Mouse (Mus musculus): Measurements from ENCODE around the gene Col9a2. TPM values are rescaled to one million over a fixed set of nuclear protein-coding genes. Genes with fewer than 3 reads are reported as not detected.
"Not testable (repeated sequence)": the region's sequence is repeated elsewhere in the genome, so short reads cannot be mapped to it uniquely, and the experiment has no call there.

Col9a2 gene
- polyA plus RNA-seq, 1 experiment from 2014 or later: 3.7 TPM

- no peak for ATAC-seq
- no peak overlapping the region; the same call in 1 of the 2 replicates for H3K4me2 ChIP-seq
- 12% methylated on average over 35 of the region's 35 CpGs for WGBS (ENCODE audit: insufficient replicate concordance)
- H3K9ac ChIP-seq: no peak overlapping the region
- peaks cover 56% of the 10 kb centered on the region for H3K27me3 ChIP-seq (replicated peaks)
- no peak overlapping the region for H3K4me3 ChIP-seq
- H3K27ac ChIP-seq: no peak overlapping the region
- H3K36me3 ChIP-seq: no peaks in the 10 kb centered on the region
- no peaks in the 10 kb centered on the region for H3K9me3 ChIP-seq (replicated peaks)
- no peaks in the 10 kb centered on the region for H3K4me1 ChIP-seq
Observed at GRCm38 (mm10) chr4:121052454-121053323, 13.5 kb downstream of the Col9a2 start.

GRCm38 (mm10) chr4:121056342-121056741 lies 17.2 kb downstream of the Col9a2 start:
- H3K27ac ChIP-seq: no peak overlapping the region
- no peak for ATAC-seq
- 44% methylated on average over 3 of the region's 3 CpGs for WGBS (ENCODE audit: insufficient replicate concordance)

DNA sequence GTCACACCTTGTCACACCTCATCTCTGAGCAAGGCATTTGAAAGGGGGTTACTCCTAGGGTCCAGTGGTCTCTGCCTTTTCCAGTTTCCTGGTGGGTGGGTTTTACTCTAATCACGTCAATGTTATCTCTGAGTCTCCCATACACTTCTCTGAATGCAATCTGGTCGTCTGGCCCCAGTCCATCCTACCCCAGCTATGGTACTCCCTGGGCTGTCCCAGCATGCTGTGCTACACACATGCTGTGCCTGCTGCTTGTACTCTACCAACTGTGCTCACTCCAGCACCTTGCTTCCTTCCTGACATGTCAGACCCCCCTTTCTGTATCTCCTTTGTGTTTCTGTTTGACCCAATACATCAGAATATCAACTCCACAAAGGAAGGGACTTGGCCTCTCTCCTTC lies 17.8 kb downstream of the Col9a2 start:
- H3K4me1 ChIP-seq: no peaks in the 10 kb centered on the region
- H3K36me3 ChIP-seq: peaks cover 27% of the 10 kb centered on the region
- H3K9me3 ChIP-seq (replicated peaks): no peaks in the 10 kb centered on the region
- no peak overlapping the region for H3K27ac ChIP-seq
- H3K4me3 ChIP-seq: no peak overlapping the region
- no peak overlapping the region for H3K4me2 ChIP-seq
- peaks cover 31% of the 10 kb centered on the region for H3K27me3 ChIP-seq (replicated peaks)
- WGBS (ENCODE audit: insufficient replicate concordance): 50% methylated on average over 2 of the region's 2 CpGs
- H3K9ac ChIP-seq: no peak overlapping the region
- no peak for ATAC-seq

More at GRCm38 (mm10) chr4:121056342-121056741, 17.2 kb downstream of the Col9a2 start:
- no peak overlapping the region for H3K4me2 ChIP-seq
- no peak overlapping the region for H3K4me3 ChIP-seq
- H3K9me3 ChIP-seq (replicated peaks): no peaks in the 10 kb centered on the region
- H3K36me3 ChIP-seq: peaks cover 25% of the 10 kb centered on the region
- no peak overlapping the region for H3K9ac ChIP-seq
- H3K4me1 ChIP-seq: no peaks in the 10 kb centered on the region
- H3K27me3 ChIP-seq (replicated peaks): peaks cover 38% of the 10 kb centered on the region

DNA sequence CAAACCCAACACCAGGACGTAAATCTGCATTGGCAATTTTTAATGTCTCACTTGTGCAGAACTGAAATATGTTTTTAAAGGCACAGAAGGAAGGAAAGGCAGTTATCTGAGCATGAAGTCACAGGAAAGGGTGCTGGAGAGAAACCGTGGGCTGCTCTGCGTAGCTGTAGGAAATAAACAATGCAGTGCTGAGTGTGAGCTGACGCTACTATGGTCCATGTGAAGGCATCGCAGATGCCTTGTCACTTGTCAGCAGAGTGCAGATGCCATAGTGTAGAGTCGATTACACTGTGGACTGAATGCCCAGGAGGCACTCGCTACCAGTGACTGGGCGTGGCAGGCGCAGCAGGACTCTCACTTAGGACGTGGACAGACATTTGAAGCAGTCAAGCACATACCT lies 20.0 kb downstream of the Col9a2 start:
- H3K27ac ChIP-seq; H3K4me2 ChIP-seq; H3K4me1 ChIP-seq; ATAC-seq; H3K4me3 ChIP-seq; H3K9ac ChIP-seq; H3K9me3 ChIP-seq (replicated peaks); H3K27me3 ChIP-seq (replicated peaks): not testable (repeated sequence)
- peaks cover 35% of the 10 kb centered on the region for H3K36me3 ChIP-seq
- 81% methylated on average over 10 of the region's 10 CpGs for WGBS (ENCODE audit: insufficient replicate concordance)

DNA sequence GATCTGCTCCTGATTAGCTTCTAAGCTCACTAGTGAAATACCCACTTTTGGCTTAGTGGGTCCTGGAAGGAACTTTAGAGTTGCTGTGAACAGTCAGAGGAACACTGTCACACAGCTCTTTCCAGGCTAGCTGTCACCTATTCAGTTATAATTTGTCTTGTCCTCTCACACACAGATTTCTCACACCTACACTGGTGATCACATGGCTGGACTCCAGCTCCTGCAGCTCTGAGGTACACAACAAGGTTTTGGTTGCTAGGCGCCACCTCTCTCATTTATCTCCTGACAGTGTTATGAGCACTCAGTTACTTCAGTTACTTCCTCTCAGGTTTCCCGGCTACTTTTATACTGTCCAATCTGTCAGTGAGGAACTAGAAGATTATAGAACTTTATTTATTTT lies 26.2 kb downstream of the Col9a2 start:
- H3K27me3 ChIP-seq (replicated peaks): no peaks in the 10 kb centered on the region
- H3K4me2 ChIP-seq: no peak overlapping the region
- 70% methylated on average over 2 of the region's 2 CpGs for WGBS (ENCODE audit: insufficient replicate concordance)
- H3K4me1 ChIP-seq: no peaks in the 10 kb centered on the region
- no peak overlapping the region for H3K9ac ChIP-seq
- no peak overlapping the region for H3K27ac ChIP-seq
- no peak for ATAC-seq
- peaks cover 65% of the 10 kb centered on the region for H3K36me3 ChIP-seq
- no peaks in the 10 kb centered on the region for H3K9me3 ChIP-seq (replicated peaks)
- H3K4me3 ChIP-seq: no peak overlapping the region

GRCm38 (mm10) chr4:121074250-121074649 lies 35.1 kb downstream of the Col9a2 start:
- H3K27me3 ChIP-seq (replicated peaks): no peaks in the 10 kb centered on the region
- no peak overlapping the region for H3K4me3 ChIP-seq
- peaks cover 68% of the 10 kb centered on the region for H3K36me3 ChIP-seq
- no peak for ATAC-seq
- H3K27ac ChIP-seq: no peak overlapping the region
- no peak overlapping the region for H3K9ac ChIP-seq
- H3K4me1 ChIP-seq: no peaks in the 10 kb centered on the region
- H3K4me2 ChIP-seq: no peak overlapping the region
- no peaks in the 10 kb centered on the region for H3K9me3 ChIP-seq (replicated peaks)
- WGBS (ENCODE audit: insufficient replicate concordance): 78% methylated on average over 4 of the region's 4 CpGs

DNA sequence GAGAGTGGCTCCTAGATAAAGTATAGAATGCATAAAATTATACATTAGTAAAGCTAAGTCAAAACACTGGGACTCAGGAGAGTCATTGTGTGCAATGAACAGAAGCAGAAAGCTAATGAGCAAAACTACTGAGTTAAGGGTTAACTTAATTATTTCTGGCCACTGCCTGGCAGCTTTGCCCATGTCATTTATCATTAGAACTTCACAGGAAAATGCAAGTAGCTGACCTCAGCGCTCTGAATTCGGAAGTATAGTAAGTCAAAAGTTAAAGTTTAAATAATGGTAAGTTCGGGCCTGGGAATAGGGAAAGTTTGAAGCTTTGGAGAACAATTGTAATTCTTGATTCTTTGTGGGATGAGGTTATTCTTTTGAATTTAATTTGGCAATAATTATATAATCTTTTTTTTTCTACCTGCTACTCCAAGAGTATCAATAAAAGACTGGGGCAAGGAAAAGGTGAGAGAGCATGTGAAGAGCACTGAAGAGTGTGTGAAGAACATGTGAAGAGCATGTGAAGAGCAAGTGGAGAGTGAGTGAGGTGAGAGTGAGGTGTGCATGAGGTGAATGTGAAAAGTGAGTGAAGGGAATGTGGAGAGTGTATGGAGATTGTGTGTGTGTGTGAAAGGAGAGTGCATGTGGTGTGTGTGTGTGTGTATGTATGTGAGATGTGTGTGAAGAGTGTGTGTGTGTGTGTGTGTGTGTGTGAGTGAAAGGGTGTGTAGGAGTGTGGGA lies 38.9 kb downstream of the Col9a2 start:
- Histone ChIP-seq H3K4me1 (no peaks in the 10 kb centered on the region), H3K9ac (no peak overlapping the region), H3K36me3 (peaks cover 87% of the 10 kb centered on the region), H3K4me3 (no peak overlapping the region), H3K27me3 (replicated peaks) (no peaks in the 10 kb centered on the region), H3K4me2 (no peak overlapping the region), H3K27ac (no peak overlapping the region), H3K9me3 (replicated peaks) (no peaks in the 10 kb centered on the region)
- 71% methylated on average over 3 of the region's 3 CpGs for WGBS (ENCODE audit: insufficient replicate concordance)
- ATAC-seq: no peak

DNA sequence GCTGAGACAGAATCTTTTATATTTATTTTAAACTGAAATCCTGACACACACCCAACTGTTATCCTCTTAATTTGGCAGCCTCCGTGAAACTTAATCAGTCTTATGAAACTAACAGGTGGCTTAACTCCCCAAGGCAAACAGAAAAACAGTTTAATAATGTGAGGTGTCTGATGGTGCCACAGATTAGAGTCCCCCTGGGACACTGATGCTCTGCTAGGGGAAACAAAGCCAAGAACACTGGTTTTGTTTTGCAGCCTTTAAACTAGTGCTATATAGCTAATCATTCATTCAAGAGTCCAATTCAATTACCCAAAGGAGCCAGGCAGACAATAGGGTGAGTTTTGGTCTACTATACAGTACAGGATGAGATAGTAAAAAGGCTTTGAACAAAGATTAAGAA lies 41.2 kb downstream of the Col9a2 start:
- Histone ChIP-seq H3K36me3 (peaks cover 92% of the 10 kb centered on the region), H3K4me1 (no peaks in the 10 kb centered on the region), H3K9me3 (replicated peaks) (no peaks in the 10 kb centered on the region), H3K4me3 (no peak overlapping the region), H3K9ac (no peak overlapping the region), H3K27ac (no peak overlapping the region), H3K4me2 (no peak overlapping the region), H3K27me3 (replicated peaks) (no peaks in the 10 kb centered on the region)
- no peak for ATAC-seq
- WGBS (ENCODE audit: insufficient replicate concordance): 75% methylated on average over 1 of the region's 1 CpGs

DNA sequence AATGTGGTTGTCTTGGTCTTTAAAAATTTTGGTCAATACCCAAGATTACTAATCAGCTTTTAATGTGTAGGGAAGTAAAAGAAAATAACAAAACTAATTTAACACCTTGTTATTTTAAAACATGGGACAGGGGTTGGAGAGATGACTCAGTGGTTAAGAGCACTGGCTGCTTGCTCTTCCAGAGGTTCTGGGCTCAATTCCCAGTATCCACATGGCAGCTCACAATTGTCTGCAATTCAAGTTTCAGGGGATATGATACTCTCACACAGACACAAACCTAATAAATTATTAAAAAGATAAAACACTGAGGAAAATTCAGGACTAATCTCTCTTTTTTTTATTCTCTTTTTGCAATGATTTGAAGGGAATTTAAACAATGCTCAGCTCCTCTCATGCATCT lies 45.3 kb downstream of the Col9a2 start:
- no peak for ATAC-seq
- no peaks in the 10 kb centered on the region for H3K4me1 ChIP-seq
- peaks cover 84% of the 10 kb centered on the region for H3K36me3 ChIP-seq
- no peak overlapping the region for H3K9ac ChIP-seq
- H3K9me3 ChIP-seq (replicated peaks): no peaks in the 10 kb centered on the region
- no peak overlapping the region for H3K27ac ChIP-seq
- H3K4me2 ChIP-seq: no peak overlapping the region
- no peaks in the 10 kb centered on the region for H3K27me3 ChIP-seq (replicated peaks)
- no peak overlapping the region for H3K4me3 ChIP-seq

GRCm38 (mm10) chr4:121088696-121089095 lies 49.5 kb downstream of the Col9a2 start:
- Histone ChIP-seq H3K27me3 (replicated peaks) (no peaks in the 10 kb centered on the region), H3K36me3 (peaks cover 85% of the 10 kb centered on the region), H3K4me1 (no peaks in the 10 kb centered on the region)

DNA sequence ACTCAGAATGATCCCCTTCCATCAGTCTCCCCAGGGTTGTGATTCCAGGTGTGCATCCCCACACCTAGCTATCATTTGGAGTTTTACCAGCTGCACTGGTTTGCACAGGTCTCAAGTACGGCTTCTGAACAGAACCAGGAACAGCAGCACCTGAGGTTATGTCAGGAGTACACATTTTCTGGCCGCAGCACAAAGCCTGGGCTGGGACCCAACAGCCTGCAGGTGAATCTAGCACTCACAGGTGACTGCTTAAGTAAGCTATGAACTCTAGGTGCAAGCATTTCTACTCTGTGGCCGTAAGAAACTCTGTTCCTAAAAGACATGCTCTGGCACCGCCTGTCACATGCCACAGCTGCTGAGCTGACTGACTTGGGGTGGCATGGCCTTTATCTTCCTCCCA lies 51.0 kb downstream of the Col9a2 start:
- no peaks in the 10 kb centered on the region for H3K4me1 ChIP-seq
- 81% methylated on average over 4 of the region's 4 CpGs for WGBS (ENCODE audit: insufficient replicate concordance)
- no peak overlapping the region for H3K27ac ChIP-seq
- peaks cover 87% of the 10 kb centered on the region for H3K36me3 ChIP-seq
- H3K9ac ChIP-seq: no peak overlapping the region
- H3K4me2 ChIP-seq: no peak overlapping the region
- H3K27me3 ChIP-seq (replicated peaks): no peaks in the 10 kb centered on the region
- H3K4me3 ChIP-seq: no peak overlapping the region
- ATAC-seq: no peak
- H3K9me3 ChIP-seq (replicated peaks): no peaks in the 10 kb centered on the region

More at GRCm38 (mm10) chr4:121088696-121089095, 49.5 kb downstream of the Col9a2 start:
- Histone ChIP-seq H3K4me2 (no peak overlapping the region), H3K27ac (no peak overlapping the region), H3K9me3 (replicated peaks) (no peaks in the 10 kb centered on the region), H3K9ac (no peak overlapping the region), H3K4me3 (no peak overlapping the region)
- ATAC-seq: no peak
- WGBS (ENCODE audit: insufficient replicate concordance): 77% methylated on average over 2 of the region's 2 CpGs

DNA sequence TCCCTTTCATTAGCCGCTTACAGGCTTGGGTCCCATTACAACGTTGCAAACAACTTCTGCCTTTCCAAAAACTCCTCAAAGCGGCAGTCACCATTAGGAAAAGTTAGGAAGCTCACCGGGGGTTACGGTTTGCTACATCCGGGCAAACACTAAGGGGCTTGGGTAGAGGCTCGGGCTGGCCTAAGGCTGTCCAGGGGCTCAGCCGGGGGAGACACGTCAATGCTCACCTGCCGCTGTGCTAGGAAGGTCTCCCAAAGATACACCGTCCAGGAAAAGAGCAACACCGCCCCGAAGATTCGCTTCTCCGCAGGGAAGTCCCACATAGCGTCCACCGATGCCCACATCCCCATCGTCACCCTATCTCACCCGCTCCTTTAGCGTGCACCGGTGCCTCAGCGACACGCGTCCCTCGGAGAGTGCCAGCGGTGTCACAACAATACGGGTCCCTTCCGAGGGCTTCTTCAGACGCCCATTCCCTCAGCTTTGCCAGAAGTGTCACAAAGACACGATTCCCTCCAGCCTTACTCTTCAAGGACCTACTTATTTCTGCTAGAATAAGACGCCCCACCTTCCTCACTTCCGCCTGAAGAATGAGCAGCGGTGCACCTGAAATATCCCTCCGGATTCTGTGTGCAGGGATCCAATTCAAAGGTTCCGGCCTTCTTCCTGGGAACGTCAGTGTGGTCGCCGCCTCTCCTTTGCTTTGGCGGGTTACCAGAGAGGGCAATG lies 58.6 kb downstream of the Col9a2 start, which contains the start of gene Zmpste24:
Gene Zmpste24 (minus strand): TSS at position 592 of the 729 bp plus-strand sequence.
- peaks cover 11% of the 10 kb centered on the region for H3K4me1 ChIP-seq
- peak within 1 kb of the TSS; percentile 81 for H3K9ac ChIP-seq
- H3K36me3 ChIP-seq: peaks cover 27% of the 10 kb centered on the region
- H3K9me3 ChIP-seq (replicated peaks): no peaks in the 10 kb centered on the region
- peak; percentile 90 for ATAC-seq
- H3K27ac ChIP-seq: peak within 1 kb of the TSS; percentile 79
- peak within 1 kb of the TSS; percentile 81 for H3K4me2 ChIP-seq
- H3K27me3 ChIP-seq (replicated peaks): no peaks in the 10 kb centered on the region
- under 1% methylated on average over 39 of the region's 39 CpGs for WGBS (ENCODE audit: insufficient replicate concordance)
- peak within 1 kb of the TSS; percentile 77 for H3K4me3 ChIP-seq

All from liver, embryonic 12.5 days (tissue).